Mouse (Mus musculus): Measurements from ENCODE around the gene Fgf22. TPM values are rescaled to one million over a fixed set of nuclear protein-coding genes. Genes with fewer than 3 reads are reported as not detected.
A peak's percentile ranks its signal among the peaks of the same experiment; 100 is the strongest.

The Fgf22 gene
- total and polyA plus RNA-seq, 2 experiments from 2014 or later: 1.0 to 1.7 TPM

DNA sequence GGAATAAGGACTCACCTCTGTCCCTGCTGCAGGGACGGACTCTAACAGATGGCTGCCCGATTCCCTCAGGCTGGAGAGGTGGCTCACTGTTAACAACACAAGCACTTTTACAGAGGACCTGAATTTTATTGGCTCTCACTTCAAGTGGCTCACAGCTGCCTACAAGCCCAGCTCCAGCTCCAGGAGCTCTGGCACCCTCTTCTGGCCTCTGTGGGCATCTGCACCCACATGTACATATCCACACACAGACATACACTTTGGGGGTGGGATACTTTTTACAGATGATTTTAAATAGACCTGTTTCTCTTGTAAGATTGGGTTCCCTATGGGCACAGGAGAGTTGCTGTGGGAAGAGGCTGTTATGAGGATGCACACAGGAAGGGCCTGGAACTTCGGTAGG, 17.4 kb downstream of the Fgf22 start:
- WGBS: 90% methylated on average over 3 of the region's 3 CpGs
- peak; percentile 13; the same call in 1 of the 2 replicates for TF ChIP-seq CTCF (IDR thresholded peaks at IDR 0.05; ENCODE audit: low read depth)

GRCm38 (mm10) chr10:79773208-79773607, 18.3 kb downstream of the Fgf22 start:
- Histone ChIP-seq H3K27ac (ENCODE audit: low read depth, low read length) (no peak overlapping the region), H3K9me3 (ENCODE audit: low read length) (no peaks in the 10 kb centered on the region), H3K4me2 (ENCODE audit: low read depth) (no peak overlapping the region), H3K4me3 (ENCODE audit: low read depth, low read length) (no peak overlapping the region), H3K36me3 (ENCODE audit: insufficient read depth) (no peaks in the 10 kb centered on the region), H3K4me1 (ENCODE audit: insufficient read depth) (0 out of 2 replicates have a peak, but pooled peaks cover under 1% of the 10 kb centered on the region), H3K9ac (no peak overlapping the region), H3K27me3 (ENCODE audit: insufficient read depth, low read length) (peaks cover 12% of the 10 kb centered on the region)
- no peak for TF ChIP-seq CTCF (IDR thresholded peaks at IDR 0.05; ENCODE audit: low read depth)
- 95% methylated on average over 2 of the region's 2 CpGs for WGBS
- DNase-seq (no peak), ATAC-seq (no peak)

More for the DNA sequence above, 17.4 kb downstream of the Fgf22 start:
- ATAC-seq: no peak
- Histone ChIP-seq H3K9ac (no peak overlapping the region), H3K4me2 (ENCODE audit: low read depth) (no peak overlapping the region), H3K4me1 (ENCODE audit: insufficient read depth) (0 out of 2 replicates have a peak, but pooled peaks cover 6% of the 10 kb centered on the region), H3K36me3 (ENCODE audit: insufficient read depth) (no peaks in the 10 kb centered on the region), H3K9me3 (ENCODE audit: low read length) (no peaks in the 10 kb centered on the region), H3K4me3 (ENCODE audit: low read depth, low read length) (no peak overlapping the region), H3K27ac (ENCODE audit: low read depth, low read length) (no peak overlapping the region), H3K27me3 (ENCODE audit: insufficient read depth, low read length) (peaks cover 9% of the 10 kb centered on the region)
- no peak for DNase-seq

- no peak overlapping the region for H3K4me2 ChIP-seq (ENCODE audit: low read depth)
- H3K27ac ChIP-seq (ENCODE audit: low read depth, low read length): no peak overlapping the region
- H3K4me3 ChIP-seq (ENCODE audit: low read depth, low read length): no peak overlapping the region
- 63% methylated on average over 5 of the region's 5 CpGs for WGBS
- no peak for DNase-seq
- peak; percentile 40 for TF ChIP-seq CTCF (IDR thresholded peaks at IDR 0.05; ENCODE audit: low read depth)
- no peaks in the 10 kb centered on the region for H3K36me3 ChIP-seq (ENCODE audit: insufficient read depth)
- no peaks in the 10 kb centered on the region for H3K4me1 ChIP-seq (ENCODE audit: insufficient read depth)
- no peak for ATAC-seq
- no peak overlapping the region for H3K9ac ChIP-seq
- H3K27me3 ChIP-seq (ENCODE audit: insufficient read depth, low read length): peaks cover 12% of the 10 kb centered on the region
- H3K9me3 ChIP-seq (ENCODE audit: low read length): no peaks in the 10 kb centered on the region
Observed at GRCm38 (mm10) chr10:79774486-79775279, 19.8 kb downstream of the Fgf22 start.

GRCm38 (mm10) chr10:79777103-79777531, 22.2 kb downstream of the Fgf22 start, which contains the start of gene Fstl3:
Fstl3 (plus strand) TSS chr10:79777272.
- 2% methylated on average over 38 of the region's 39 CpGs for WGBS

DNA sequence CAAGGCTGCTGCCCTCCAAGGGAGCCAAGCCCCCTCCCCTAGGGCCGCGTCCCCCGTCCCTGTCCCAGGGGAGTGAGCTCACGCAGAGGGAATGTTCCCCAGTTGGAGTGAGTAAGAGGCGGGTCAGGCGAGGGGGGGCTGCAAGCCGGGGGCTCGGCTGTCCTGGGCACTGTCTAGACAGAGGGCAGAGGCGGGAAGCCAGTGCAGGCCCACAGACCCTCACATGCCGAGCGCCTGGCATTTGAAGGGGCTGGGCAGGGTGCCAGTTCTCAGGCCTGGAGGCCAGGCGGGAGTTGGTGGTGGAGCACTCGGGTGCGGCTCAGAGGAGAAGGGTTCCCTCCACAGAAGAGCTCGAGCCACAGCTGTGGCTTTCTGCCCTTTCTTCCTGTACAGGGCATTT, 23.1 kb downstream of the Fgf22 start:
- Histone ChIP-seq H3K4me3 (ENCODE audit: low read depth, low read length) (no peak overlapping the region), H3K9ac (no peak overlapping the region), H3K27ac (ENCODE audit: low read depth, low read length) (no peak overlapping the region), H3K9me3 (ENCODE audit: low read length) (no peaks in the 10 kb centered on the region), H3K4me2 (ENCODE audit: low read depth) (no peak overlapping the region), H3K36me3 (ENCODE audit: insufficient read depth) (no peaks in the 10 kb centered on the region), H3K27me3 (ENCODE audit: insufficient read depth, low read length) (peaks cover 12% of the 10 kb centered on the region), H3K4me1 (ENCODE audit: insufficient read depth) (no peaks in the 10 kb centered on the region)
- ATAC-seq: no peak
- 7% methylated on average over 15 of the region's 15 CpGs for whole genome bisulfite sequencing
- no peak for DNase-seq
- no peak for TF ChIP-seq CTCF (IDR thresholded peaks at IDR 0.05; ENCODE audit: low read depth)

More at GRCm38 (mm10) chr10:79777103-79777531, 22.2 kb downstream of the Fgf22 start, which contains the start of gene Fstl3:
- Histone ChIP-seq H3K27ac (ENCODE audit: low read depth, low read length) (no peak within 1 kb of the TSS), H3K4me2 (ENCODE audit: low read depth) (peak within 1 kb of the TSS; percentile 35), H3K4me3 (ENCODE audit: low read depth, low read length) (0 out of 2 replicates have a peak within 1 kb of the TSS, but pooled peaks have one; percentile 5), H3K27me3 (ENCODE audit: insufficient read depth, low read length) (peaks cover 12% of the 10 kb centered on the region), H3K9me3 (ENCODE audit: low read length) (no peaks in the 10 kb centered on the region), H3K36me3 (ENCODE audit: insufficient read depth) (no peaks in the 10 kb centered on the region), H3K9ac (no peak within 1 kb of the TSS), H3K4me1 (ENCODE audit: insufficient read depth) (no peaks in the 10 kb centered on the region)
- DNase-seq (no peak), ATAC-seq (no peak)
- TF ChIP-seq CTCF (IDR thresholded peaks at IDR 0.05; ENCODE audit: low read depth): no peak

GRCm38 (mm10) chr10:79779193-79779592, 24.3 kb downstream of the Fgf22 start:
- WGBS: 26% methylated on average over 2 of the region's 2 CpGs
- no peak for TF ChIP-seq CTCF (IDR thresholded peaks at IDR 0.05; ENCODE audit: low read depth)
- H3K4me3 ChIP-seq (ENCODE audit: low read depth, low read length): no peak overlapping the region

More at GRCm38 (mm10) chr10:79779193-79779592, 24.3 kb downstream of the Fgf22 start:
- no peak overlapping the region for H3K9ac ChIP-seq
- H3K36me3 ChIP-seq (ENCODE audit: insufficient read depth): no peaks in the 10 kb centered on the region
- H3K4me1 ChIP-seq (ENCODE audit: insufficient read depth): no peaks in the 10 kb centered on the region
- H3K9me3 ChIP-seq (ENCODE audit: low read length): no peaks in the 10 kb centered on the region
- peaks cover 12% of the 10 kb centered on the region for H3K27me3 ChIP-seq (ENCODE audit: insufficient read depth, low read length)
- no peak for ATAC-seq
- DNase-seq: no peak
- no peak overlapping the region for H3K27ac ChIP-seq (ENCODE audit: low read depth, low read length)
- no peak overlapping the region for H3K4me2 ChIP-seq (ENCODE audit: low read depth)
